Mouse (Mus musculus): Measurements from ENCODE around the gene Prkn.

GRCm38 (mm10) chr17:11086492-11086891, 246.3 kb downstream of the Prkn start:
- TF ChIP-seq NRF1 (IDR thresholded peaks at IDR 0.05; ENCODE audit: insufficient read depth, low read depth, low read length, poor library complexity, severe bottlenecking) (no peak), CTCF (IDR thresholded peaks at IDR 0.05 in 2 of 3, conservative IDR thresholded peaks at IDR 0.05 in 1 of 3; ENCODE audit: control insufficient read depth in 1 of 3, insufficient read depth in 1 of 3, low read depth in 2 of 3, low read length in 3 of 3, poor library complexity in 1 of 3, severe bottlenecking in 1 of 3) (no peak), E2F4 (IDR thresholded peaks at IDR 0.05; ENCODE audit: borderline replicate concordance, low read depth, low read length) (no peak), ZC3H11A (IDR thresholded peaks at IDR 0.05; ENCODE audit: low read depth, low read length) (no peak), ZMIZ1 (IDR thresholded peaks at IDR 0.05; ENCODE audit: low read depth, low read length) (no peak)

Measured in MEL (cell line).